Mouse (Mus musculus) stomach, postnatal 0 days (tissue): Measurements from ENCODE around the gene Gm8094.
"Not testable (repeated sequence)": the region's sequence is repeated elsewhere in the genome, so short reads cannot be mapped to it uniquely, and the experiment has no call there.

Source experiments
- CTCF ChIP-seq: IDR thresholded peaks from 2 replicates; pipeline ENCODE4 v1.5.1; 2016; ENCODE audit warnings: antibody characterized with exemption, low read depth, mild to moderate bottlenecking, moderate library complexity
- EP300 ChIP-seq: optimal IDR thresholded peaks from 2 replicates; pipeline ENCODE3; 2016; ENCODE audit warnings: antibody characterized with exemption

DNA sequence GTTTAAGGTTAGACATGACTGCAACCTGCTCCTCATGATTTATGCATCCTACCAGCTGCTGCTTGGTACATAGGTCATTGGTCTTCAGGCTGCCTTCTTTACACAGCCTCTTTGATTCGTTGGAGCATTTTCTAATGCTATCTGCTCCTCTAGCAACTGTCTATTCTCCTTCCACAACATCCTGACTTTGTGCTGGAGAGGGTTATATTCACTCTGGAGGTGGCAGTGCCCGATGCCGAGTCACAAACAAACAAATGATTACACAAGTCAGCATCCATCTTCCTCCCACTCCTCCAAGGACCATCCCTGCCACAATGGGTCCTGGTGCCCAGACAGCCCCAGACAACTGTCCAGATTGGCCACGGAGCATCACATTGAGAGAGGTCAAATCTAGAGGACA, 16.3 kb downstream of the Gm8094 start:
- TF ChIP-seq EP300, CTCF: not testable (repeated sequence)
